In genomic region chr14:106217681-106218080, GRCm38 (mm10) we compare ENCODE assay signal across 22 mouse cellular contexts.
DNase-seq lines count a peak whose midpoint lies in the region; ATAC-seq and TF ChIP-seq lines count a peak whose summit lies in the region.
"Had no signal": no experiment of that assay in that cellular context is flagged by ENCODE, and none has a peak within 500 bp of the region (broad histone marks: within the 10 kb centered on the region; RNA-seq: fewer than 3 reads in every experiment).

No protein-coding gene starts in this region.

- TF ChIP-seq POLR2A in thymus, adult 2 months (IDR thresholded peaks at IDR 0.05; ENCODE audit: control insufficient read depth, extremely low read depth, insufficient read depth, low read length, poor library complexity), result no peak

- H3K9me3 ChIP-seq in neural tube, embryonic 15.5 days (replicated peaks), result no peaks in the 10 kb centered on the region
- no peaks in the 10 kb centered on the region for H3K9me3 ChIP-seq in kidney, embryonic 14.5 days (ENCODE audit: control insufficient read depth, low read length)
- H3K9me3 ChIP-seq: embryonic facial prominence, embryonic 10.5 days; embryonic facial prominence, embryonic 12.5 days; forebrain, embryonic 13.5 days; forebrain, embryonic 15.5 days had no signal

- no peaks in the 10 kb centered on the region for H3K4me1 ChIP-seq in thymus, adult 2 months (replicated peaks; ENCODE audit: control insufficient read depth, insufficient read depth, low read length)
- H3K4me1 ChIP-seq in neural tube, embryonic 15.5 days, result no peaks in the 10 kb centered on the region
- H3K4me1 ChIP-seq in kidney, embryonic 14.5 days (ENCODE audit: control insufficient read depth, insufficient read depth, low read length), result no peaks in the 10 kb centered on the region
- H3K4me1 ChIP-seq: embryonic facial prominence, embryonic 10.5 days; embryonic facial prominence, embryonic 12.5 days; forebrain, embryonic 13.5 days; forebrain, embryonic 15.5 days had no signal

- H3K9ac ChIP-seq in neural tube, embryonic 15.5 days (replicated peaks), result no peak overlapping the region
- H3K9ac ChIP-seq in kidney, embryonic 14.5 days (ENCODE audit: low read depth, low read length), result no peak overlapping the region
- H3K9ac ChIP-seq: embryonic facial prominence, embryonic 12.5 days; forebrain, embryonic 13.5 days; forebrain, embryonic 15.5 days had no signal

- no peak overlapping the region for H3K4me3 ChIP-seq in thymus, adult 2 months (ENCODE audit: control insufficient read depth, insufficient read depth, low read length)
- H3K4me3 ChIP-seq in neural tube, embryonic 15.5 days (replicated peaks), result no peak overlapping the region
- no peak overlapping the region for H3K4me3 ChIP-seq in kidney, embryonic 14.5 days (ENCODE audit: low read length)
- H3K4me3 ChIP-seq: embryonic facial prominence, embryonic 10.5 days; embryonic facial prominence, embryonic 12.5 days; forebrain, embryonic 13.5 days; forebrain, embryonic 15.5 days had no signal

- H3K27ac ChIP-seq in thymus, adult 2 months (ENCODE audit: control insufficient read depth, insufficient read depth, low read length), result no peak overlapping the region
- no peak overlapping the region for H3K27ac ChIP-seq in neural tube, embryonic 15.5 days (replicated peaks)
- no peak overlapping the region for H3K27ac ChIP-seq in kidney, embryonic 14.5 days (ENCODE audit: low read depth, low read length)
- H3K27ac ChIP-seq: embryonic facial prominence, embryonic 10.5 days; embryonic facial prominence, embryonic 12.5 days; forebrain, embryonic 13.5 days; forebrain, embryonic 15.5 days had no signal

- intact Hi-C loops in left cerebral cortex, postnatal 36 days (cut with DNase I), result no loop called here

- no peaks in the 10 kb centered on the region for H3K36me3 ChIP-seq in thymus, adult 2 months (ENCODE audit: control insufficient read depth, insufficient read depth, low read length)
- no peaks in the 10 kb centered on the region for H3K36me3 ChIP-seq in neural tube, embryonic 15.5 days
- no peaks in the 10 kb centered on the region for H3K36me3 ChIP-seq in kidney, embryonic 14.5 days (ENCODE audit: control insufficient read depth, insufficient read depth, low read length)
- H3K36me3 ChIP-seq: embryonic facial prominence, embryonic 10.5 days; embryonic facial prominence, embryonic 12.5 days; forebrain, embryonic 15.5 days had no signal

- WGBS in thymus, adult 2 months, result over 99% methylated on average over 3 of the region's 3 CpGs
- 93% methylated on average over 3 of the region's 3 CpGs for WGBS in neural tube, embryonic 15.5 days
- WGBS in kidney, embryonic 14.5 days, result 92% methylated on average over 3 of the region's 3 CpGs

- H3K4me2 ChIP-seq in neural tube, embryonic 15.5 days, result no peak overlapping the region
- H3K4me2 ChIP-seq in kidney, embryonic 14.5 days (replicated peaks; ENCODE audit: low read depth, low read length), result no peak overlapping the region
- H3K4me2 ChIP-seq: embryonic facial prominence, embryonic 12.5 days; forebrain, embryonic 13.5 days; forebrain, embryonic 15.5 days had no signal

- DNase-seq in thymus, adult 2 months, result peak; percentile 3
- no peak for DNase-seq in thymus, adult 18-20 months
- peak; percentile 33 to 62 for DNase-seq in thymus, postnatal 10 days (ENCODE audit: low spot score in 2 of 2)
- DNase-seq in thymus, postnatal 25 days, result peak; percentile 22
- no peak for DNase-seq in left cerebral cortex, postnatal 36 days (ENCODE audit: low spot score in 2 of 2)
- DNase-seq: adrenal gland, adult 2 months; adrenal gland, postnatal 14 days; adrenal gland, postnatal 36 days; B cell, adult 2 months; cerebellum, adult 11-12 months; cerebellum, adult 2 months; cerebellum, adult 9-10 months; cerebellum, postnatal 10 days; cerebellum, postnatal 25 days had no signal

- H3K27me3 ChIP-seq in thymus, adult 2 months (ENCODE audit: control insufficient read depth, insufficient read depth, low read length), result no peaks in the 10 kb centered on the region
- H3K27me3 ChIP-seq in neural tube, embryonic 15.5 days (replicated peaks), result no peaks in the 10 kb centered on the region
- H3K27me3 ChIP-seq in kidney, embryonic 14.5 days (ENCODE audit: control insufficient read depth, insufficient read depth, low read length), result no peaks in the 10 kb centered on the region
- H3K27me3 ChIP-seq: CH12.LX; embryonic facial prominence, embryonic 12.5 days; forebrain, embryonic 13.5 days; forebrain, embryonic 15.5 days had no signal

- no peak for ATAC-seq in neural tube, embryonic 15.5 days (ENCODE audit: low FRiP score)
- no peak for ATAC-seq in kidney, embryonic 14.5 days (ENCODE audit: low FRiP score, low TSS enrichment)
- ATAC-seq: CD4-positive, CD25-positive, alpha-beta regulatory T cell, adult 4 months; forebrain, embryonic 13.5 days; forebrain, embryonic 15.5 days had no signal

- no peak for TF ChIP-seq CTCF in thymus, adult 2 months (IDR thresholded peaks at IDR 0.05; ENCODE audit: borderline replicate concordance, control insufficient read depth, extremely low read depth, insufficient read depth, low read length, poor library complexity)

Comparison
In these comparisons a context has a peak if more than half of its experiments do, and no peak if none do; other contexts are left out.
1. DNase-seq: peak in thymus, adult 2 months (single experiment), thymus, postnatal 10 days (2 of 2) and thymus, postnatal 25 days (single experiment); none in thymus, adult 18-20 months (0 of 2) and left cerebral cortex, postnatal 36 days (0 of 2).